Mouse (Mus musculus) cerebellum, adult 9-11 months (tissue): ENCODE results near the gene Olfr887.

Source experiments
- DNase-seq: peaks from one replicate; pipeline ENCODE4 v3.0.0; 2022

Olfr887 gene

GRCm38 (mm10) chr9:38083772-38084171 is at the start of gene Olfr887:
Gene Olfr887, plus strand, starts transcription at chr9:38084072.
- DNase-seq, result no peak

- DNase-seq, result no peak
Measured at GRCm38 (mm10) chr9:38046255-38046654, 37.6 kb upstream of the Olfr887 start, which contains the start of gene Olfr884. Gene Olfr884, plus strand, starts transcription at chr9:38046555.

GRCm38 (mm10) chr9:38061022-38061421 is 22.9 kb upstream of the Olfr887 start, which contains the start of gene Olfr885:
Gene Olfr885, plus strand, starts transcription at chr9:38061322.
- DNase-seq, result no peak

- no peak for DNase-seq
Measured at GRCm38 (mm10) chr9:38107828-38108227, 24.0 kb downstream of the Olfr887 start, which contains the start of gene Olfr888. Gene Olfr888, plus strand, starts transcription at chr9:38108128.

- no peak for DNase-seq
Measured at GRCm38 (mm10) chr9:38114898-38115297, 31.0 kb downstream of the Olfr887 start, which contains the start of gene Olfr889. Gene Olfr889, plus strand, starts transcription at chr9:38115198.
